Mouse (Mus musculus): ENCODE measurements around the gene Fxyd3. TPM values are rescaled to one million over a fixed set of nuclear protein-coding genes. Genes with fewer than 3 reads are reported as not detected.

Fxyd3 gene
- polyA plus RNA-seq, 1 experiment = not detected

- Histone ChIP-seq H3K27ac (ENCODE audit: insufficient read depth, low read depth, low read length) (no peak overlapping the region), H3K4me1 (ENCODE audit: control insufficient read depth, insufficient read depth, low read length) (peaks cover 28% of the 10 kb centered on the region), H3K4me3 (ENCODE audit: insufficient read depth, low read length) (no peak overlapping the region)
- TF ChIP-seq CTCF (IDR thresholded peaks at IDR 0.05; ENCODE audit: low read depth, low read length) = no peak
- TF ChIP-seq POLR2A (IDR thresholded peaks at IDR 0.05; ENCODE audit: borderline replicate concordance, low read depth, low read length) = no peak
These were observed 9.8 kb upstream of the Fxyd3 start for GRCm38 (mm10) chr7:31086175-31086755.

- H3K4me3 ChIP-seq (ENCODE audit: insufficient read depth, low read length) = no peak overlapping the region
- no peak overlapping the region for H3K27ac ChIP-seq (ENCODE audit: insufficient read depth, low read depth, low read length)
- no peak for TF ChIP-seq POLR2A (IDR thresholded peaks at IDR 0.05; ENCODE audit: borderline replicate concordance, low read depth, low read length)
- TF ChIP-seq CTCF (IDR thresholded peaks at IDR 0.05; ENCODE audit: low read depth, low read length) = no peak
- peaks cover 28% of the 10 kb centered on the region for H3K4me1 ChIP-seq (ENCODE audit: control insufficient read depth, insufficient read depth, low read length)
These were observed 8.7 kb upstream of the Fxyd3 start for GRCm38 (mm10) chr7:31085171-31085570.

- H3K4me3 ChIP-seq (ENCODE audit: insufficient read depth, low read length) = no peak overlapping the region
- H3K4me1 ChIP-seq (ENCODE audit: control insufficient read depth, insufficient read depth, low read length) = peaks cover 19% of the 10 kb centered on the region
- H3K27ac ChIP-seq (ENCODE audit: insufficient read depth, low read depth, low read length) = no peak overlapping the region
- TF ChIP-seq CTCF (IDR thresholded peaks at IDR 0.05; ENCODE audit: low read depth, low read length) (no peak), POLR2A (IDR thresholded peaks at IDR 0.05; ENCODE audit: borderline replicate concordance, low read depth, low read length) (no peak)
These were observed 7.6 kb upstream of the Fxyd3 start for GRCm38 (mm10) chr7:31084140-31084539.

- peaks cover 15% of the 10 kb centered on the region for H3K4me1 ChIP-seq (ENCODE audit: control insufficient read depth, insufficient read depth, low read length)
- H3K27ac ChIP-seq (ENCODE audit: insufficient read depth, low read depth, low read length) = no peak overlapping the region
- H3K4me3 ChIP-seq (ENCODE audit: insufficient read depth, low read length) = no peak overlapping the region
- TF ChIP-seq CTCF (IDR thresholded peaks at IDR 0.05; ENCODE audit: low read depth, low read length) (no peak), POLR2A (IDR thresholded peaks at IDR 0.05; ENCODE audit: borderline replicate concordance, low read depth, low read length) (no peak)
These were observed 6.5 kb upstream of the Fxyd3 start for GRCm38 (mm10) chr7:31082831-31083588.

GRCm38 (mm10) chr7:31082106-31082505, 5.6 kb upstream of the Fxyd3 start:
- Histone ChIP-seq H3K4me1 (ENCODE audit: control insufficient read depth, insufficient read depth, low read length) (peaks cover 5% of the 10 kb centered on the region), H3K27ac (ENCODE audit: insufficient read depth, low read depth, low read length) (no peak overlapping the region), H3K4me3 (ENCODE audit: insufficient read depth, low read length) (no peak overlapping the region)
- TF ChIP-seq POLR2A (IDR thresholded peaks at IDR 0.05; ENCODE audit: borderline replicate concordance, low read depth, low read length) = no peak
- no peak for TF ChIP-seq CTCF (IDR thresholded peaks at IDR 0.05; ENCODE audit: low read depth, low read length)

GRCm38 (mm10) chr7:31081106-31081505, 4.6 kb upstream of the Fxyd3 start:
- Histone ChIP-seq H3K4me1 (ENCODE audit: control insufficient read depth, insufficient read depth, low read length) (peaks cover 2% of the 10 kb centered on the region; the same call in 1 of the 2 replicates), H3K27ac (ENCODE audit: insufficient read depth, low read depth, low read length) (no peak overlapping the region), H3K4me3 (ENCODE audit: insufficient read depth, low read length) (no peak overlapping the region)
- TF ChIP-seq POLR2A (IDR thresholded peaks at IDR 0.05; ENCODE audit: borderline replicate concordance, low read depth, low read length) = no peak
- no peak for TF ChIP-seq CTCF (IDR thresholded peaks at IDR 0.05; ENCODE audit: low read depth, low read length)

GRCm38 (mm10) chr7:31080611-31081010, 4.1 kb upstream of the Fxyd3 start:
- Histone ChIP-seq H3K27ac (ENCODE audit: insufficient read depth, low read depth, low read length) (no peak overlapping the region), H3K4me3 (ENCODE audit: insufficient read depth, low read length) (no peak overlapping the region), H3K4me1 (ENCODE audit: control insufficient read depth, insufficient read depth, low read length) (peaks cover 2% of the 10 kb centered on the region; the same call in 1 of the 2 replicates)
- TF ChIP-seq CTCF (IDR thresholded peaks at IDR 0.05; ENCODE audit: low read depth, low read length) = no peak
- TF ChIP-seq POLR2A (IDR thresholded peaks at IDR 0.05; ENCODE audit: borderline replicate concordance, low read depth, low read length) = no peak

- no peak overlapping the region for H3K27ac ChIP-seq (ENCODE audit: insufficient read depth, low read depth, low read length)
- TF ChIP-seq CTCF (IDR thresholded peaks at IDR 0.05; ENCODE audit: low read depth, low read length) (no peak), POLR2A (IDR thresholded peaks at IDR 0.05; ENCODE audit: borderline replicate concordance, low read depth, low read length) (no peak)
- H3K4me1 ChIP-seq (ENCODE audit: control insufficient read depth, insufficient read depth, low read length) = no peaks in the 10 kb centered on the region
- H3K4me3 ChIP-seq (ENCODE audit: insufficient read depth, low read length) = no peak overlapping the region
These were observed 3.2 kb upstream of the Fxyd3 start for GRCm38 (mm10) chr7:31079670-31080069.

- no peak overlapping the region for H3K27ac ChIP-seq (ENCODE audit: insufficient read depth, low read depth, low read length)
- no peak overlapping the region for H3K4me3 ChIP-seq (ENCODE audit: insufficient read depth, low read length)
- H3K4me1 ChIP-seq (ENCODE audit: control insufficient read depth, insufficient read depth, low read length) = no peaks in the 10 kb centered on the region
- no peak for TF ChIP-seq POLR2A (IDR thresholded peaks at IDR 0.05; ENCODE audit: borderline replicate concordance, low read depth, low read length)
- TF ChIP-seq CTCF (IDR thresholded peaks at IDR 0.05; ENCODE audit: low read depth, low read length) = peak; percentile 68
These were observed 1.5 kb upstream of the Fxyd3 start for GRCm38 (mm10) chr7:31077885-31078445.

GRCm38 (mm10) chr7:31077470-31077869, 966 bp upstream of the Fxyd3 start:
- no peaks in the 10 kb centered on the region for H3K4me1 ChIP-seq (ENCODE audit: control insufficient read depth, insufficient read depth, low read length)
- TF ChIP-seq POLR2A (IDR thresholded peaks at IDR 0.05; ENCODE audit: borderline replicate concordance, low read depth, low read length) (no peak), CTCF (IDR thresholded peaks at IDR 0.05; ENCODE audit: low read depth, low read length) (no peak)
- no peak overlapping the region for H3K27ac ChIP-seq (ENCODE audit: insufficient read depth, low read depth, low read length)
- no peak overlapping the region for H3K4me3 ChIP-seq (ENCODE audit: insufficient read depth, low read length)

Measured in bone marrow macrophage, adult 2 months (primary cell).